Mouse (Mus musculus) kidney, embryonic 14.5 days (tissue): ENCODE measurements around the gene Ing2. TPM values are rescaled to one million over a fixed set of nuclear protein-coding genes. Genes with fewer than 3 reads are reported as not detected.

Source experiments
- ATAC-seq: fragments of 200-750 bp; cut with Nextera tagmentation; 2 replicates; pipeline ENCODE4 v1.8.0; 2017; ENCODE audit warnings: moderate number of reproducible peaks, mild to moderate bottlenecking, moderate TSS enrichment, moderate library complexity; ENCODE audit not compliant: low FRiP score, low TSS enrichment
- H3K27ac ChIP-seq: fragments of 300-500 bp; sonication (generic); 2 replicates; pipeline ENCODE4 v1.5.1; 2014; ENCODE audit warnings: low read depth, mild to moderate bottlenecking, low read length, moderate library complexity, mixed read lengths
- H3K27me3 ChIP-seq: fragments of 300-500 bp; sonication (generic); 2 replicates; pipeline ENCODE4 v1.6.1; 2014; ENCODE audit warnings: mild to moderate bottlenecking, low read length; ENCODE audit not compliant: control insufficient read depth, insufficient read depth
- H3K36me3 ChIP-seq: fragments of 300-500 bp; sonication (generic); 2 replicates; pipeline ENCODE4 v1.6.1; 2014; ENCODE audit warnings: low read length, mixed read lengths; ENCODE audit not compliant: control insufficient read depth, insufficient read depth
- H3K4me1 ChIP-seq: fragments of 300-500 bp; sonication (generic); 2 replicates; pipeline ENCODE4 v1.6.1; 2014; ENCODE audit warnings: low read length, mixed read lengths; ENCODE audit not compliant: control insufficient read depth, insufficient read depth
- H3K4me2 ChIP-seq: fragments of 300-500 bp; sonication (generic); replicated peaks from 2 replicates; pipeline ENCODE4 v1.6.1; 2014; ENCODE audit warnings: low read depth, mild to moderate bottlenecking, low read length
- H3K4me3 ChIP-seq: fragments of 300-500 bp; sonication (generic); 2 replicates; pipeline ENCODE4 v1.5.1; 2014; ENCODE audit warnings: mild to moderate bottlenecking, low read length
- H3K9ac ChIP-seq: fragments of 300-500 bp; sonication (generic); 2 replicates; pipeline ENCODE4 v1.6.1; 2014; ENCODE audit warnings: low read depth, mild to moderate bottlenecking, low read length, moderate library complexity
- H3K9me3 ChIP-seq: fragments of 300-500 bp; sonication (generic); 2 replicates; pipeline ENCODE4 v1.6.1; 2016; ENCODE audit warnings: low read length; ENCODE audit not compliant: control insufficient read depth
- WGBS: fragments of 180-500 bp; shearing (Covaris S2); extraction: QIAGEN DNeasy Blood & Tissue Kit; methylation state at CpG from one replicate; pipeline ENCODE4 v1.1.7; 2014; 5-methylcytosine and 5-hydroxymethylcytosine counted together
- polyA plus RNA-seq: library from polyadenylated mRNA; unstranded; fragments of >200 nt; fragmentation: Nextera tagmentation; extraction: Ambion mirVana; gene quantifications from 2 replicates; pipeline ENCODE4 v1.2.1, GENCODE M21; 2014

Ing2 gene
- polyA plus RNA-seq, 1 experiment from 2014 or later = 15.0 TPM

- Histone ChIP-seq H3K9ac (no peak overlapping the region), H3K27ac (no peak overlapping the region), H3K4me1 (no peaks in the 10 kb centered on the region), H3K9me3 (no peaks in the 10 kb centered on the region), H3K27me3 (no peaks in the 10 kb centered on the region), H3K4me2 (no peak overlapping the region), H3K4me3 (no peak overlapping the region), H3K36me3 (peaks cover 4% of the 10 kb centered on the region; the same call in 1 of the 2 replicates)
- 89% methylated on average over 5 of the region's 5 CpGs for WGBS
- ATAC-seq = no peak
Measured at GRCm38 (mm10) chr8:47662716-47663115, 12.6 kb downstream of the Ing2 start.

- H3K9me3 ChIP-seq = no peaks in the 10 kb centered on the region
- ATAC-seq = no peak
- 93% methylated on average over 7 of the region's 7 CpGs for whole genome bisulfite sequencing
- H3K36me3 ChIP-seq = no peaks in the 10 kb centered on the region
- no peak overlapping the region for H3K27ac ChIP-seq
- no peaks in the 10 kb centered on the region for H3K4me1 ChIP-seq
- no peaks in the 10 kb centered on the region for H3K27me3 ChIP-seq
- H3K9ac ChIP-seq = no peak overlapping the region
- H3K4me2 ChIP-seq = no peak overlapping the region
- no peak overlapping the region for H3K4me3 ChIP-seq
Measured at GRCm38 (mm10) chr8:47660394-47660793, 15.0 kb downstream of the Ing2 start.

GRCm38 (mm10) chr8:47659463-47659862 lies 15.9 kb downstream of the Ing2 start:
- WGBS = 90% methylated on average over 5 of the region's 5 CpGs
- Histone ChIP-seq H3K4me1 (no peaks in the 10 kb centered on the region), H3K9ac (no peak overlapping the region), H3K4me2 (no peak overlapping the region), H3K4me3 (no peak overlapping the region), H3K27me3 (no peaks in the 10 kb centered on the region), H3K36me3 (no peaks in the 10 kb centered on the region), H3K9me3 (no peaks in the 10 kb centered on the region), H3K27ac (no peak overlapping the region)
- 0 out of 2 replicates have a peak, but pooled peaks have one; percentile 32 for ATAC-seq

- Histone ChIP-seq H3K36me3 (no peaks in the 10 kb centered on the region), H3K27me3 (no peaks in the 10 kb centered on the region), H3K27ac (no peak overlapping the region), H3K9me3 (no peaks in the 10 kb centered on the region), H3K4me2 (no peak overlapping the region), H3K4me1 (no peaks in the 10 kb centered on the region), H3K9ac (no peak overlapping the region), H3K4me3 (no peak overlapping the region)
- ATAC-seq = no peak
- WGBS = 74% methylated on average over 3 of the region's 3 CpGs
Measured at GRCm38 (mm10) chr8:47654406-47654805, 20.9 kb downstream of the Ing2 start.

GRCm38 (mm10) chr8:47652737-47653076 lies 22.6 kb downstream of the Ing2 start:
- Histone ChIP-seq H3K9ac (no peak overlapping the region), H3K27ac (no peak overlapping the region; the same call in 1 of the 2 replicates), H3K27me3 (no peaks in the 10 kb centered on the region), H3K4me1 (no peaks in the 10 kb centered on the region), H3K4me3 (no peak overlapping the region), H3K9me3 (no peaks in the 10 kb centered on the region), H3K36me3 (no peaks in the 10 kb centered on the region), H3K4me2 (no peak overlapping the region)
- 75% methylated on average over 3 of the region's 3 CpGs for WGBS
- ATAC-seq = no peak

GRCm38 (mm10) chr8:47651913-47652736 lies 23.2 kb downstream of the Ing2 start:
- H3K27ac ChIP-seq = no peak overlapping the region; the same call in 1 of the 2 replicates
- 74% methylated on average over 13 of the region's 13 CpGs for WGBS
- no peak overlapping the region for H3K4me2 ChIP-seq

GRCm38 (mm10) chr8:47650853-47651252 lies 24.5 kb downstream of the Ing2 start:
- no peak for ATAC-seq
- H3K27me3 ChIP-seq = no peaks in the 10 kb centered on the region
- no peaks in the 10 kb centered on the region for H3K36me3 ChIP-seq
- H3K27ac ChIP-seq = no peak overlapping the region
- no peak overlapping the region for H3K4me2 ChIP-seq
- H3K4me1 ChIP-seq = no peaks in the 10 kb centered on the region
- WGBS = 72% methylated on average over 4 of the region's 4 CpGs
- 0 out of 2 replicates have a peak, but pooled peaks cover 4% of the 10 kb centered on the region for H3K9me3 ChIP-seq
- no peak overlapping the region for H3K9ac ChIP-seq
- no peak overlapping the region for H3K4me3 ChIP-seq

More at GRCm38 (mm10) chr8:47651913-47652736, 23.2 kb downstream of the Ing2 start:
- Histone ChIP-seq H3K4me1 (no peaks in the 10 kb centered on the region), H3K27me3 (no peaks in the 10 kb centered on the region), H3K4me3 (no peak overlapping the region), H3K9me3 (no peaks in the 10 kb centered on the region), H3K36me3 (no peaks in the 10 kb centered on the region), H3K9ac (no peak overlapping the region)
- peak; percentile 53; the same call in 1 of the 2 replicates for ATAC-seq

- 90% methylated on average over 9 of the region's 9 CpGs for WGBS
Measured at GRCm38 (mm10) chr8:47649551-47649950, 25.8 kb downstream of the Ing2 start.

GRCm38 (mm10) chr8:47642514-47643064 lies 32.8 kb downstream of the Ing2 start:
- WGBS = 80% methylated on average over 9 of the region's 9 CpGs
- Histone ChIP-seq H3K9me3 (0 out of 2 replicates have a peak, but pooled peaks cover 8% of the 10 kb centered on the region), H3K4me3 (no peak overlapping the region), H3K27ac (no peak overlapping the region), H3K27me3 (no peaks in the 10 kb centered on the region), H3K9ac (no peak overlapping the region), H3K4me1 (no peaks in the 10 kb centered on the region), H3K4me2 (no peak overlapping the region), H3K36me3 (no peaks in the 10 kb centered on the region)
- no peak for ATAC-seq

More at GRCm38 (mm10) chr8:47649551-47649950, 25.8 kb downstream of the Ing2 start:
- no peaks in the 10 kb centered on the region for H3K4me1 ChIP-seq
- no peak overlapping the region for H3K4me2 ChIP-seq
- no peaks in the 10 kb centered on the region for H3K36me3 ChIP-seq
- H3K27me3 ChIP-seq = no peaks in the 10 kb centered on the region
- no peak for ATAC-seq
- no peak overlapping the region for H3K27ac ChIP-seq
- no peak overlapping the region for H3K4me3 ChIP-seq
- 0 out of 2 replicates have a peak, but pooled peaks cover 4% of the 10 kb centered on the region for H3K9me3 ChIP-seq
- H3K9ac ChIP-seq = no peak overlapping the region
